Mouse (Mus musculus) ES-Bruce4 (cell line): ENCODE results near the gene Tex21.

Experiments
- CTCF ChIP-seq: IDR thresholded peaks from one replicate; pipeline ENCODE4 v1.8.1; 2011; ENCODE audit warnings: low read depth, low read length
- EP300 ChIP-seq: IDR thresholded peaks from 2 replicates; pipeline ENCODE4 v1.6.1; 2011; ENCODE audit warnings: low read depth, low read length; ENCODE audit not compliant: insufficient read depth
- POLR2A ChIP-seq: IDR thresholded peaks from one replicate; pipeline ENCODE4 v1.8.1; 2011; ENCODE audit warnings: low read length; ENCODE audit not compliant: insufficient read depth

DNA sequence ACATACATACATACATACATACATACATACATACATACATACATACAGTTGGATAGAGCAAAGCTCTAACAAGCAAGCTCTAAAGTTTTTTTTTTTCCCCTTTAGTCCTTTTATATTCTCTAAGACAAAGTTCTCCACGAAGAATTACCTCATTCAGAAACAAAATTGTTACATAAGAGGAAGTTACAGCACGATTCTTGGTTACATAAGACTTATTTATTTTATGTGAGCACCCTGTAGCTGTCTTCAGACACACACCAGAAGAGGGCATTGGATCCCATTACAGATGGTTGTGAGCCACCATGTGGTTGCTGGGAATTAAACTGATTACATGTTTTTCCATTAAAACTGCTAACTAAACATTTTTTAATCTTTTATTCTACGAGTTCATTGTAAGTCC is 52.0 kb downstream of the Tex21 start:
- TF ChIP-seq POLR2A (no peak), CTCF (no peak), EP300 (no peak)
